Mouse (Mus musculus) c-Kit-negative CD71-positive TER-119-positive erythroid progenitor cells, embryonic 14.5 days (primary cell): ENCODE data around the gene Galm.

ENCODE experiments used
- DNase-seq: peaks from one replicate; pipeline ENCODE4 v3.0.0-alpha.2; 2013; ENCODE audit warnings: low read depth, low spot score

The Galm gene

DNA sequence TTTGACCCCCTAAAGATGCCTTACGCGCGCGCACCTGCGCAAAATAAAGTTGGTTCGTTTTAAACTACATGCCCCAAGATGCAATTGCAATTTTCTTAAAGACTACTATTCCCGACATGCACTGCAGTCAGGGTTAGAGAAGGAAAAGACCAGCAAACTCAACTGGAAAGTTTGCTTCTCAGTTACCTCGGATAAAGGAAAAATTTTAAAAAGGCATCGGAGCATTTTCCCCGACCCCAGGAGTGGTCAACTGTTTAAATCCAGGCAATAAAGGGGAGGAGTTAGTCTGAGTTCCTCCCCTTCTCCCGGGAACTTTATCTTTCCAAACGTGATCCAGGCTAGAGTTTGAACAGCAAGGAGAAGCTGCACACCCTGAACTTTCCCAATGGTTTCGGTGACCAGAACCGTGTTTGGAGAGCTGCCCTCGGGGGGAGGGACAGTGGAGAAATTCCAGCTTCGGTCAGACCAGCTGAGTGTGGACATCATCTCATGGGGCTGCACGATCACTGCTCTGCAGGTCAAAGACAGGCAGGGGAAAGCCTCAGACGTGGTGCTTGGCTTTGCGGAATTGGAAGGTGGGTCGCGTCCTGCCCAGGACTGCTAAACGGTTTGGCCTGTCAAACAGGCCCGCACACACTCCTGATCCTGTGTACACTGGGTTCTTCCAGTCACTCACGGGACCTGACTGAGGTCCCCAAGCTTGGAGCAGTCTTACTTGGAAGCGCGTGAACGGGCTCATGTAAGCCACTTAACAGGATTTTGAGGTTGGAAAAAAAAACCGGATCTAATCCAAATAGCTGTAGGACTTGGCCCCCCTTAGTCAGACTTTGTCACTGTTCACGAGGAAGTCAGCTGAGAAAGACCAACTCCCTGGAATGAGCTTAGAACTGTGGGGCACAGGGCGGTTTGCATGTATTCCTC lies at the start of gene Galm:
Gene Galm, plus strand, starts transcription at position 141 of the 921 bp plus-strand sequence.
- no peak for DNase-seq

DNA sequence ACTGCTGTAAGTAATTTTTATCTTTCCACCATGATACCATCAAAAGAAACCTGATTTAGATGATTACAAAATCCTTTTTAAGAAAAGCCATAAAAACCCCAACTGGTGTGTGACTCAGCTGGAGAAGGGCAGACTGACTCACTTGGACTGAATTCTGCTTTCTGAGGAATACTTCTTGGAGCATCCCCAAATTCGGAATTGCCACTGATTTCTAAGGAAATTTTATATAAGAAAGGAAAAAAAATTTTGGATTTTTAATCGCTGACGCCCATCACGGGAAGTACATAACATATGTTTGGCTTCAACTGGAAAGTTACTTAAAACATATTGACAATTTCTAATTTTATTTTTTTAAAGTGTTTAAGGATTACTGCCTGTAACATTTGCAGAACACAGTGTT lies 48.5 kb upstream of the Galm start:
- no peak for DNase-seq

DNA sequence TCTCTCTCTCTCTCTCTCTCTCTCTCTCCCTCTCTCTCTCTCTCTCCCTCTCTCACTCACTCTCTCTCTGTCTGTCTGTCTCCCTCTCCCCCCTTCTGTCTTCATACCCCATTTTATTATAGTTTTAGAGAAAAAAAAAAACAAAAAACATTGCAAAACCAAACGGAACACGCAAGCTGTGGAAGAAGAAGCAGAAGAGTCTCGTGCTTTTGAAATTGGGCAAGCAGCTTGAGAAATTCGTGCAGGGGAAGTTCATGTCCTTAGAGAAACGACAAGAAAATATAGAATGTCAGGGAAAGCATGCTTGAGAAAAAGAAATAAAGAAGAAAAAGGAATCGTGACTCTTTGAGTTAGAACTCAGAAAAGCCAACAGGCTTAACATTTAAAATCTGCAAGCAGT lies 44.0 kb upstream of the Galm start:
- no peak for DNase-seq

DNA sequence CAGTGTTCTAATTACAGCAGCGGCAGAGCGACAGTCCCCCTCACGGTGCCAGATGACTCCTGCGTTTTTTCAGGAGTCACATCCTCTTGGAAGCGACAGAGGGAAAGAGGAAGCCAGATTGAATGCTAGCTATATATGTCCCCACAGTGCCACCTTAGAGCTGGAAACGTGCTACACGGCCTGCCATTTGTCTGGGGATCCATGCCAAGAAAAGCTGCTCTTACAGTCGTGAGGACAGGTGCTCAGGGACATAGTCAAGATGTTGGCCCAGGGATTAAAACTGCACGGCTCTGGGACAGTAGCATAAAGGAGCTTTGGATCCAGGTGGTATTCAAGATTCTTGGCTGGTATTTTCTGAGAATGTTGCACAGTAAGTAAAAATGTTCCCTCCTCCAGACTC lies 42.8 kb upstream of the Galm start:
- no peak for DNase-seq

DNA sequence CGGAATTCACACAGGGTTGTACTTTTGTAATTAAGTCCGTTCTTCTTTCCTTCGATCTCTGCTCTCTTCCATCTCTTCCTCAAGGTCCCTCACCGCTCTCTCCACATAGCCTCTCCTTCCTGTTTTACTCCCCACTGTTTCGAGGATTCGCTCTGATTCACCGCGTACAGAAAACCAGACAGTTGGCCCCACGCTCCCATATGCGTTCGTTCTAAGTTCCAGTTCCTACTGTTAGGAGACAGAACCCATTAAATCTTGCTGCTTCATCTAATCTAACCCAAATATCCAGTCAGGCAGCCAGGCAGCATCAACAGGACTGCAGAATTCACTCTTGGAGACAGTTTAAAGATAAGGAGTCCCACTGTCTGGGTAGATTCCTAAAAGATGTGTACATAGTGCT lies 40.7 kb upstream of the Galm start:
- DNase-seq = no peak

DNA sequence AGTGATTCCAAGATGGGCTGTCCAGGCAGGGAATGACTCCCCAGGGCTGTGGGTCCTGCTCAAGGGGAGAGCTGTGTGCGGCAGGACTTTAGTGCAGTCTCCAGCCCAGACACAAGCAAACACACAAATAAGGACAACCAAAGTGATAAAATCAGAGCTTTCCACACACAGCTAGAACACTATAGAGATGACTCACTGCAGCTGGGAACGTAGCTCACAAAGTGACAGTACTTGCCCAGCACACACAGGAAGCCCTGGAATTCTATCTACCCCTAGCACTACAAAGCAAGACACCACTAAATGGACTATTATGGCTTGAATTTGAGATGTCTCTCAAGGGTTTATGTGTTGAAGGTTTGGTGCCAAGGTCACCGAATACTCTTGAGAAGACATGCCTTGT lies 39.1 kb upstream of the Galm start:
- no peak for DNase-seq

DNA sequence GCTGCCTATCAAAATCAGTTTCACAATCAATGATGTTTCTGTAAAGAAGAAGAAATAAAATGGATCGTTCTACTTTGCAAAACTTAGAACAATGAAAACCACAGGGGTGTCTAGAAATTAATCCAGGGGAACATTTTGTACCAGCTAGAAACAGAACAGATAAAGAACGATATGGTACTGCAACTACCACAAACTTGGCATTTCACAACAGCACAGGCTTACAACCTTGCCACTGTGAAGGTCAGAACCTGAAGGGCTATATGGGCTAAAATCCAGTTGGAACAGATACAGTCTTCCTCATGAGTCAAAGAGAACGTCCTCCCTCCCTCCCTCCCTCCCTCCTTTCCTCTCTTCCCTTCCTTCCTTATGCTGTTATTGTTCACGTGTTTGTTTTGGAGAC lies 36.7 kb upstream of the Galm start:
- no peak for DNase-seq

DNA sequence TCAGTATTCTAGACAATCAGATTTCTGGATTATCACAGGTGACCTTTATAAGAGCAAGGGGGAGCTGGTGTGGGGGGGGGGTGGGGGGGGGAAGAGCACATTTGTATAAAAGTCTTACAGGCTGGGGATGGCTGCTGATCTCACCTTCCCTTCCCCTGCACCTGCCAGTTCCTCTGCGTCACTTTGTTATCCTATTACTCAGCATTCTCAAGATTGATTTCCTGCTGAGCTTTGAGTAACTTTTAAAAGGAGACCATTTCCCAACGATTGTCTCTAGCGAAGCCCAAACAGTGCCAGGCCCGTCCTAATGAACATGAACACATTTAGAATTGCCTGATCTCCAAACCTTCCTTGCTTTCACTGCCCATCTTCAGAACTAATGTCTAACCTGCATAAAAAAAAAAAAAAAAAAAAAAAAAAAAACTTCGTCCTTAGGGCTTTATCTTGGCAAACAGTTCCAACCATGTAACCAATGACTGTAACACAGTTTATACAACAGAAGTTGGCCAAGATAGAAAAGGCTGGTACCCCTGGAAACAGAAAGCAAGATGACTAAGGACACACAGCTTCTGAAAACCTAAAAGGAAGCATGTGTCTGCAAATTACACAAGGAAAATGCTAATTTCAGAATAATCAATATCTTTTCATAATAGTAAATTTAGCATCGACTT lies 35.3 kb upstream of the Galm start:
- no peak for DNase-seq

DNA sequence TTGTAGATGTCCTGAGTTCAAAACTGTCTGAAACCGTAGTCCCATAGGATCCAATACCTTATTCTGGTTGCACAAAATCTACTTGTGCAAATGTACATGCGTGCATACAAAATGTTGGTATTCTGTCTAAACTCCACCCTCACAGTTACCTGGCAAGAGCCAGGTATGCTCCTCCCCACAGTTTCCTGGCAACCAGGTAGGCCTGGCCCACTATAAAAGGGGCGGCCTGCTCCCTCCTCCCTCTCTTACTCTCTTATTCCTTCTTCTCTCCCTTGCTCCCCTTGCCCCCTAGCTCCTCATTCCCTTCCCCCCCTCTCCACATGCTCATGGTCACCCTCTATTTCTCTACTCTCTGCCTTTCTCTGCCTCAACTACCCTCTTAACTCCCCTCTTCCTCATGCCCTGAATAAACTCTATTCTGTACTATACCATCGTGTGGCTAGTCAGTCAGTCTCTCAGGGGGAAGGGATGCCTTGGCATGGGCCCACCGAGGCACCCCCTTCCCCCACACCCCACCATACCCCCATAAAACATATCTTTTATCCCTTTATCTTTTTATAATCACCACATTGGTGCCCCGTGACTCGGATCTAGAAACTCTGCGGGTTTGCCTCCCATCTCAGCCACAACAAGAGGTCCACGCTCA lies 31.9 kb upstream of the Galm start:
- DNase-seq = no peak

DNA sequence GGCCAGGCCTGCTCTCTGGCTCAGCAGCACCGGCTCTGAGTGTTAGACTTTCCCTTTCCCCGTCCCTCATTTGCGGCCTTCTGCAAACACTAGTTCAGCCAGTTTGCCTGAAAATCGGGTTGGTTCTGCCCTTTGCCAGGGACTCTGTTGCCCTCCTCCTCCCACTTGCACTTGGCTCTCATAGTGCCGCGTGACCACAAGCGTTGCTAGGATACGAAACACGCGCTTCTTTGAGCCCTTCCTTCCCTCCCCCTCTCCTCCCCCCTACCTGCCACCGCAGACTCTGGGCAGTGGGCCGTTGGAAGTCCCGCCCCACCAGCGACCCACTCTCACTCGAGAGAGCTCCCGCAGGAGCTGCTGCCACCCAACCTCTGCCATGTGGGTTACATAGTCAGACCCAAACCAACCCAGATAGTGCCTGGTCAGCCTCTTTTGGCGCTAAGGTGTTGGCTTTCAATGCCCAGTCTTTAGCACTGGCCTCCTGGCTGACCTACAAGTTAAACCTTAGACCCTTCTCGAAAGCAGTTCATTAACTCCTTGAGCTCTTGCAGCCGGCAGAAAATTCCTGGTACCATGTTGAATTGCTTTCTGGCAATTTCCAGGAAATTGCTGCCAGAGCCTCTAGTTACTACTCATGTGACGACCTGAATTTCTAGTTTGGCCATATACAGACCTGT lies 31.1 kb upstream of the Galm start:
- no peak for DNase-seq

DNA sequence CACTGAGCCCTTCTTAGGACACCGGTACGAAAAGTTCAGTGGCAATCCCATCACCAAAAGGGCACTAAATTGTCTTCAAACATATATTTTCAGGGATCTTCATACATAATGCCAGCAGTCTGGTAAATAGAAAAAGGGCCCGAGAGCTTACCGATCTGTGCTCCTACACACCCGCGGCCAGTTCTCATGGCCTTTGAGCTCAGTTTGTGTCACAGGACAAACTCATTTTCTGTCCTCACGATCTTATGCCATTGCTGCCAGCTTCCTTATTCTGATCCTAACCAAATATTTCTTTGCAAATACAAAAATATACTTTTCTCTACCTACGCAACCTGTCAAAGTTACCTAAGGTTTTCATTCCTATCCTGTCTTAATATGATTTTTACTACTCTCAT lies 30.6 kb upstream of the Galm start:
- no peak for DNase-seq

DNA sequence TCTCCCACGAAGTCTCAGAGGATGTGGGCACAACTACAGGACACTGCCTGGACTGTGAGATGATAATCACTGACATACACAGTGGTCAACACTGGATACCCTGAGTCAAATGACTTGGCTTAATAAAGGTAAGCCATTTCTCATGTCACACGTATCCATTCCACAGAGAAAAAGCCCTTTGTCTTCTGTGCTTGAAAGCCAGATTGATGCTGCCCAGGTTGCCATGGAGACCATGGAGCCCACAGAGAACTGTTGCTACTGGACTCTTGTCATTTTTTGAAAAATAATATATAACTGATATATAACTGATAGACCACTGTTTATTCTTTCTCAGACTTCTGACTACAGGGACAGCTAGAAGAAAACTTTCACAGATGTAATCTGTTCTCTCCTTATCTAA lies 30.1 kb upstream of the Galm start:
- no peak for DNase-seq

DNA sequence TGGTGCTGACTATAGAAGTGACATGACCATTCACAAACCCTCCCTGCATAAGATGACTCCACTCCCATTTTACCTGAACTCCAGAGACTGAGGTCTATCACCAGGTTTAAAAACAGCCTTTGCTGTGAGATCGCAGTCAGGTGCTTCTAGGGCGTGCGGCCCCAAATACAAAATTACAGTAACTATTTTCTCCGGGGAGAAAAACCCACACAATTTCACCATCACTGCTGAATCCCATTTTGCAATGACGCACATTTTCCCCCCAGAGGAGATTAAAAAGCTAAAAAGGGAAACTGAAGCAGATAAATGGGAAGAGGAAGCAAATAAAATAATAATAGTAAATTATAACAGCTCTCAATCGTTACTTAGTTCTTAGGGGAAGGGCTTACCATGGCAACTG lies 27.4 kb upstream of the Galm start:
- DNase-seq = no peak

DNA sequence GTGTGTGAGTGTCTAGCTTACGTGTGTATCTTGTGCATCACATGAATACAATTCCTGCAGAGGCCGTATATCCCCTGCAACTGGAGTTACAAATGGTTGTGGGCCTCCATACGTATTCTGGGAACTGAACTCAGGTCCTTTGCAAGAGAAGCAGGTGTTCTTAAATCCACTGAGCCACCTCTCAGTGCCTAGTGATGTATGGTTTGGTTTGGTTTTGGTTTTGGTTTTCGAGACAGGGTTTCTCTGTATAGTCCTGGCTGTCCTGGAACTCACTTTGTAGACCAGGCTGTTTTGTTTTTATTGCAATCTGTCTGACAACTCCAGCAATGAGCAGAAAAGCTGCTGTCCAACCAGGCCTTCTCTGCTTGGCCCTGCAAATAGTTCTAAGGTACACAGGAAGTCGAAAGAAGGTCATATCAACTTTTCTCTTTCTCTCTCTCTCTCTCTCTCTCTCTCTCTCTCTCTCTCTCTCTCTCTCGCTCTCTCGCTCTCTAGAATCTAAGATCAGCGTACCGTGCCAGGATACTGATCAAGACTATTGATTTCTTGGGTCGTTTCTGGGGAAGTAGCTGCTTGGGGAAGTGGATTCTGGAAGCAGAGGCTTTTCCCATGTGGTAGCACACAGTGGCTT lies 21.8 kb upstream of the Galm start:
- DNase-seq = no peak

DNA sequence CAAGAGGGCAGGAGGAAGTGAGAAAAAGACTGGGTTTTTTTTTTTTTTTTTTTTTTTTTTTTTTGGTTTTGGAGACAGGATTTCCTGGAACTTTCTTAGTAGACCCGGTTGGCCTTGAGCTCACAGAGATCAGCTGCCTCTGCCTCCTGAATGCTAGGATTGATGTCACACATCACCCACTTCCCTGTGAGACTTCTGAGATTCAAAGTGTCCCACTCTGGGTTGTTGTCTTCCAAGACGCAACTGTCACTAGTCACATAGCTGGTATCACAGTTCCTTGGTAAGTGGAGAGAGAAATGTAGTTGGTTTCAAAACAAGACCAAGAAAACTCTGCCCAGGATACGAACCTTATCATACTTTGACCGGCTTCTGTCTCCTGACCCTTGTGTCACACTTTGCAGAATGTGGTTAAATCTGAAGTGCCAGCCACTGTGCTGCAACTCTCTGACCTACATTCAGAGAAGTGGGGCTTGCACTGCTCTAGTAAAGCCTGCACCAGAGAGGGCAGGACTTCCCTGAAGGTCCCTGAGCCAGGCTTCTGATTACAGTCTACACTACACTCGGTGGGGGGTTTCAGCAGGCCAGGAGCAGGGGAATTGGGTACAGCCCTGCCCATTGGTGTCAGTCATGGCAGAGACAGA lies 14.5 kb upstream of the Galm start:
- no peak for DNase-seq

DNA sequence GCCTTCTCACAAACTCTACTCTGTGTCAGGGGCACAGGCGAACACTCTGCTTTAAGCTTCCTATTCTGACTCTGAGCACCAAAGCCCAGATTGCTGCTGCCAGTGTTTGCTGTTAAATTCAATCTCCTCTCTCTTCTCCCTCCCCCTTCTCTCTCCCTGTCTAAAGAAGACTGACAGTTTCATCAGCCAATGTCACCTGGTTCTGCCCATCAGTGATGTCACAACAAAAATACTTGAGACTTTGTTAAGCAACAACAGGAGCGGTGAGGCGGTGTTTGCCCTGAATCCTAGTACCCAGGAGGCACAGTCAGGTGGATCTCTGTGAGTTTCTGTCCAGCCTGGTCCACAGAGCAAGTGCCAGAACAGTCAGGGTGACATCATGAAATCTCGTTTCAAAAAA lies 13.8 kb upstream of the Galm start:
- DNase-seq = no peak

DNA sequence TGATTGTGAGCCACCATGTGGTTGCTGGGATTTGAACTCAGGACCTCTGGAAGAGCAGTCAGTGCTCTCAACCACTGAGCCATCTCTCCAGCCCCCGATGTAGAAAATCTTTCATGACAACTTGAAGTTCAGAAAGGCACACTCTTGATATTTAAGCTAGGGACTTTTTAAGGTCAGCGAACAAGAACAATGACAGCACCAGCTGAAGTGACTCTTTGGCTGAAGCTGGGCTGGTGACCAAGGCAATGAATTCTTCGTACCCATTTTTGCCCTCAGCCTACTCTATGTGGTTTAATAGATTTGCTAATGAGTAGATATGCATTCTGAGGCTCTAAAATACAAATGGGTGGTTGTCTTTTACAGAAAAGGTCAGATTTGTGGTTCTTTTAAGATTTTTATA lies 6.9 kb upstream of the Galm start:
- no peak for DNase-seq

DNA sequence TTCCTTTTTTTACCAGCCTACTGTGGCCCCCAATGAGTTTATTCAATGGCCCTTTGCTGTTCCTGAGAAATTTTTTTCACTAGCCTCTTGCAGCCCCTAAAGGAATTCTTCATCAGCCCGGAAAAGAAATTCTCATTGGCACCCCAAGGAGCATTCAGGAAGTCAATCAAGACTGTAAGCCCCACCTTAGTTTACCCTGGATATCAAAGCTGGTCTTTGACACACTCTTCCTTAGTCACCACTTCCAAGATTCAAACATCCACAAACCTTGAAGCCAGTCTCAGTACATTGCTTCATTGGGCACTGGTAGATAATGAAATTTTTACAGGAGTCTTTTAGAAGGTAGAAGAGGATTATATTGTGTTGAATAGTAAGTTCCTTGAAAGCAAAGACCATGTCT lies 5.4 kb upstream of the Galm start:
- DNase-seq = no peak

DNA sequence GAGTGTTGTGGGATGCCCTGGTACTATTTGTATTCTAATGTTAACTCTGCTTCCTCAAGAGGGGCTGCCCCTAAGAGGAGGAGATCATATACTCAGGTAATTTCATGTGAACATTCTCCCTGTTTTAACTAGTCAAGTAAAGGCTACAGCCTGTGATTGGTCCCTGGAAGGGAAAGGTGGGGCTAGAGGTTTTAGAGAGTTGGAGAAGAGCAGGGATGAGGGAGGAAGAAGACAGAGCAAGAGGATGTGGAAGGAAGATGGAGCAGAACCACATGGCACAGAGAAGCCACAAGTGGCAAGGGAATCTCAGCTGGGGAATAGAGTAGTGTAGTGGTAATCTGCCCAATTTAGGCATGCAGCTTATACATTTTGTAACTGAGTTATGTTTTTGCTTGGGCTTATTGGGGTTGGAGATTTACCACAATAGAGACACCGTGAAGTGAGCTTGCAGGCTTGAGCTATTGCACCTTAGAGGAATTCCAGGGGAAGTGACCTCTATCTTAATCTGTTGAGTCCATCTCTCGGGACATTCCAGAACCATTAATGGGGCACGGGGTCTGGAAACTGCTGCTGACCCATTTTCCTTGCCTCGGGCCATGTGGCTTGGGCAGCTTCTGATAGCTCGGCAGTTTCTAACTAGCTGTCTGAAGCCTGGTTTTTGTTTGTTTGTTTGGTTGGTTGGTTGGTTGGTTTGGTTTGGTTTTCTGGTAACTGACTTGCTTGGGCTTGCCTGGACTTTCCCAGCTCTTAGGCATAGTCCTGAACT lies 2.1 kb upstream of the Galm start:
- DNase-seq = no peak

DNA sequence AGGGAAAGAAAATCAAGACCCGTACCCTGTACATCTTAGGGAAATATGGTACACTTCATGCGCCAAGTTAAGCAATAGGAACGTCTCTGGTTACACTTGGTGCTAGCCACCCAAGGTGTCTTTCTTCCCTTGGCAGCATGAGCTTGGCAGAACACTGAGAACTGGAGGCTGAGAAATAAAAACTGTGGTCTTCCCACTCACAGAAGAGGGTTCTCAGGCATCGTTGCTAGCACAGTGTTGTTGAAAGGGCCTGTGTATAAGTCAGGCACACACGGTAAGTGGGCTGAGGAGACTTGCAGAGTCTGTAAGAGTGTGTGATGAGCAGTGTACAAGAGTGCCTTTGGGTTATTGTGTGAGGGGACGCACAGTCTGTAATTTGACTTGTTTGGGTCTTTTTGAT lies 1.1 kb upstream of the Galm start:
- no peak for DNase-seq
